Mouse (Mus musculus) olfactory bulb, adult 2 months (tissue): ENCODE results near the gene Zbtb3. TPM values are rescaled to one million over a fixed set of nuclear protein-coding genes. Genes with fewer than 3 reads are reported as not detected.
A peak's percentile ranks its signal among the peaks of the same experiment; 100 is the strongest.

Experiments
- H3K27ac ChIP-seq: fragments of 200-500 bp; 2 replicates; pipeline ENCODE4 v1.5.1; 2012; ENCODE audit warnings: low read depth, low read length; ENCODE audit not compliant: insufficient read depth
- H3K4me1 ChIP-seq: fragments of 200-500 bp; 2 replicates; pipeline ENCODE4 v1.6.1; 2012; ENCODE audit warnings: low read length; ENCODE audit not compliant: control insufficient read depth, insufficient read depth
- H3K4me3 ChIP-seq: fragments of 200-500 bp; 2 replicates; pipeline ENCODE4 v1.5.1; 2012; ENCODE audit warnings: mild to moderate bottlenecking, low read depth, low read length, moderate library complexity; ENCODE audit not compliant: insufficient read depth
- CTCF ChIP-seq: fragments of 200-500 bp; IDR thresholded peaks from 2 replicates; pipeline ENCODE4 v1.5.1; 2012; ENCODE audit warnings: low read depth, mild to moderate bottlenecking, low read length, moderate library complexity; ENCODE audit not compliant: insufficient read depth
- POLR2A ChIP-seq: fragments of 200-500 bp; IDR thresholded peaks from 2 replicates; pipeline ENCODE4 v1.6.1; 2012; ENCODE audit warnings: mild to moderate bottlenecking, low read depth, low read length, moderate library complexity; ENCODE audit not compliant: insufficient read depth
- WGBS: fragments of 180-500 bp; shearing (Covaris S2); methylation state at CpG from one replicate; pipeline ENCODE4 v1.1.7; 2018; 5-methylcytosine and 5-hydroxymethylcytosine counted together
- polyA plus RNA-seq: library from polyadenylated mRNA; stranded (reverse); fragments of >200 nt; gene quantifications from 2 replicates; pipeline ENCODE4 v1.2.4, GENCODE M21; 2012; ENCODE audit warnings: low replicate concordance; ENCODE audit not compliant: missing spikeins, insufficient read depth, insufficient read length

The Zbtb3 gene
- polyA plus RNA-seq, 1 experiment, result not detected

GRCm38 (mm10) chr19:8837251-8837791 lies 35.0 kb downstream of the Zbtb3 start, which contains the start of gene Bscl2:
Bscl2 (plus strand) TSS chr19:8837467.
- Histone ChIP-seq H3K4me3 (peak within 1 kb of the TSS; percentile 56), H3K4me1 (peaks cover 13% of the 10 kb centered on the region), H3K27ac (peak within 1 kb of the TSS; percentile 92)
- TF ChIP-seq CTCF, result peak; percentile 63
- TF ChIP-seq POLR2A, result peak; percentile 53; the same call in 1 of the 2 replicates
- WGBS, result 1% methylated on average over 38 of the region's 38 CpGs

DNA sequence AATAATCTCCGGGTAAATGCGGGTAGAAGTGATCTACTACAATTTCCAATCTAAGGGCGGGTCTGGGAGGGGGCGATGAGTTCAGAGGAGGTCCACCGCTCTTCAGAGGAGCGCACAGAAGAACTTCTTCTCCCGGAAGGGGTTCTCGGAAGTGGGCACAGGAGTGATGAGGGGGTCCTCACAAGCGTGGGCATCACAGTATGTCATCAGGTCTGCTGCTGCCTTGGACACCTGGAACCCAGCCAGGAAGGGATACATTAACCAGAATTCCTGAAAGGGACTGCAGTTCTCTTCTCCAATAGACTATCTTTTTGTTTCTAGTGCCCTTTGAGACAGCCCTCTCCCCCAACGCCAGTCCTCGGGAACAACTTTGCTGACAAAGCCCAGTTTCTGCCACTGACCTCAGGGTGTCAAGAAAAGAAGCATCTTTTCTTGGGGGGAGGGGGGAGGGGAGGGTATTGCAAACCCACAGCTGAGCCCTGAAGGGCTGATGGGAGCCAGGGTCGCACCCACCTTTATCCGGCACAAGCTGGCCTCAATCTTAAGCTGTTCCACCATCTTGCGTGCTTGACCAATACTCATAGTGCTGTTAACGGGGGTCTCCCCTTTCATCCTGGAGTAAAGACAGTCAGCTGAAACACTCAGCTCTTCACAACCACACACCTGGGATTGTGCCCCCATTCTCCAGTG lies 35.8 kb downstream of the Zbtb3 start:
- peaks cover 10% of the 10 kb centered on the region for H3K4me1 ChIP-seq
- peak overlapping the region; percentile 56 for H3K4me3 ChIP-seq
- TF ChIP-seq POLR2A (no peak), CTCF (no peak)
- 2% methylated on average over 15 of the region's 15 CpGs for WGBS
- peak overlapping the region; percentile 92 for H3K27ac ChIP-seq

DNA sequence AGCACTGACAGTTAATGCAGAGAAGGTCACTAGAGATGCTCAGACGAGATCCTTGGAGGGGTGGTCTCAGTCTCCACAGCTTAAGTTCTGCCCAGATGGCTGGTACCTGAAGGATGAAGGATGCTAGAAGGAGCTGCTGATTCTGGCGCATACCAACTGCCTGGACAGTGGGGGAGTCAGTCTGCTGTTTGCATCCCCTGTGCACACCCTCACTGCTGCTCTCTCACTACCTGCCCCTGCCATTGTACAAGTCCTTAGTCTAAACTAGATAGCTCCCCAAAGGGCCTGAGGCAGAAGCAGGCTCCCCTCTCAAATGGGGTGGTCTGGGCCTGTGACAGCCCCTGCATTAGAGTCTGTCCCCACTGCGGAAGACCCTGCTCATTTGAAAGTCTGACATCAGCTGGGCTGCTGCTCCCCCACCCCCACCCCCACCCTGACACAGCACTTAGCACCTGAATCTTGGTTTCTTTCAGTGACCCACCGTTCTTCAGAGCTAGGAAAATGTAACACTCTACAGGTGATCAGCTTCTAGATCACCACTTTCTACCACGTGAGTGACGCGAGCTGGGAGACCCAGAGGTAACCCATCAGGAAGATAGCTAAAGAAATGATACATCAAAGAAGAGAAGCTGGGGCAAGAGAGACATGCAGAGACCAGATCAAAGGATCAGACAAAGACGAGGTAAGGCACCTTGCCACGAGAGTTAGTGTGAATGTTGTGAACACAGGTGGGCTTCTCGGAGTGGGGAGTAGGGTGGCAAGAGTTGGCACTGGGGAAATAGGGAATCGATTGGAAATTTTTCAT lies 37.0 kb downstream of the Zbtb3 start, which contains the start of gene Gng3:
TSS of gene Gng3 (minus strand) at position 92 of the 805 bp plus-strand sequence.
- H3K4me1 ChIP-seq, result peaks cover 10% of the 10 kb centered on the region
- peak within 1 kb of the TSS; percentile 62 for H3K4me3 ChIP-seq
- 19% methylated on average over 11 of the region's 11 CpGs for WGBS
- TF ChIP-seq CTCF (no peak), POLR2A (0 out of 2 replicates have a peak, but pooled peaks have one; percentile 33)
- H3K27ac ChIP-seq, result peak within 1 kb of the TSS; percentile 92

DNA sequence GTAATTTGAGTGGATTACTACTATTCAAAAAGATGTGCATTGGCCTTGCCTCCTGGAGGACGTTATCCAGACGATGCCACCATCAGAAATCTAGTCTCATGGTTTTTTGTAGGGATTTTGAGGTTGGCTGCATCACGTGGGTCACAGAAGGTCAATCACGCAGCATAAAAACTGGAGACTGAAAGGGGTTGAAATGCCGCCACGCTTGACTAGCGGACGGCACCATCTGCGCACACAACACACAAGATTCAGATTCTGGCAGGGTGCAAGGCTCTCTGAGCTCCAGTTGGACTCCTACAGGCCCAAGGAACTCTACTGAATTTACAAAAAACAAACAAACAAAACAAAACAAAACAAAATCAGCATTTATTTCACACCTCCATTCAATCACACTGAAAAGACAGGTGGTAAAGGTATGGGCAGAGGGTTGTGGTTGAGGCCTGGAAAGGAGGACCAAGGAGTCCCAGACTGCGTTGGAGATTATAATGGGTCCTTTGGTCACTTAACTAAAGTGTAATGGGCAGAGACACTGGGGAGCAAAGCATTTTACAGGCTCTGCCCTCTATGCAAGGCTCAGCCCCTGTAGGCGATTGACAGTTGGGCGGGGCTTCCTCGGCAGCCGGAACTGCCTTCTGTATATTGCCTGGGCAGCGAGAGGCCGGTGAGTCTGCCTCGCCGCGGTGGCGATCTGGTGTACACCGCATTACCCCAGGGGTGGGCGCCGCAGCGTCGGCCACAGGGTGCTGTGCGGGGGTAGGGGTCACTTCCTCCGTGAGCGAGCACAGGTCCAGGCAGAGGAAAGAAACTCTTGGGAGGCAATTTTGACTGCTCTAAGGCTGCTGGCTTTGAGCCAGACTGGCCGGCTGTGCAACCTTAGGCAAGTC lies 37.8 kb downstream of the Zbtb3 start:
- no peak for TF ChIP-seq POLR2A
- TF ChIP-seq CTCF, result no peak
- 9% methylated on average over 29 of the region's 29 CpGs for WGBS
- peak overlapping the region; percentile 92 for H3K27ac ChIP-seq
- H3K4me1 ChIP-seq, result peaks cover 10% of the 10 kb centered on the region
- H3K4me3 ChIP-seq, result peak overlapping the region; percentile 62

DNA sequence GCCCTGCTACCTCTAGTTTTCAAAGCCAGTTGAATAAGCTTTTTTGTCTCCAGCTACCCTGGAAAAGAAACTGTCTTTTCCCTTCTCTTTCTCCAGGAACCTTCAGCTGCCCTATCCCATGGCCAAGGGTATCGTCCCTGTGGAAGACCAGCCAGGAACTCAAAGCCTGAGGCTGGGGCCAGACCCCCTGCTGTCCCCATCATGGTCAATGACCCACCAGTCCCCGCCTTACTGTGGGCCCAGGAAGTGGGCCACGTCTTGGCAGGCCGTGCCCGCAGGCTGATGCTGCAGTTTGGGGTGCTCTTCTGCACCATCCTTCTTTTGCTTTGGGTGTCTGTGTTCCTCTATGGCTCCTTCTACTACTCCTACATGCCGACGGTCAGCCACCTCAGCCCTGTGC lies 38.7 kb downstream of the Zbtb3 start:
- Histone ChIP-seq H3K27ac (no peak overlapping the region), H3K4me1 (peaks cover 10% of the 10 kb centered on the region), H3K4me3 (peak overlapping the region; percentile 62)
- no peak for TF ChIP-seq CTCF
- no peak for TF ChIP-seq POLR2A
- 80% methylated on average over 7 of the region's 7 CpGs for WGBS

GRCm38 (mm10) chr19:8842961-8843360 lies 40.6 kb downstream of the Zbtb3 start:
- WGBS, result 90% methylated on average over 6 of the region's 6 CpGs
- peaks cover 10% of the 10 kb centered on the region for H3K4me1 ChIP-seq
- no peak overlapping the region for H3K27ac ChIP-seq
- H3K4me3 ChIP-seq, result no peak overlapping the region
- no peak for TF ChIP-seq CTCF
- no peak for TF ChIP-seq POLR2A

GRCm38 (mm10) chr19:8844371-8845129 lies 42.2 kb downstream of the Zbtb3 start:
- TF ChIP-seq CTCF, result no peak
- no peak for TF ChIP-seq POLR2A
- H3K27ac ChIP-seq, result no peak overlapping the region
- 38% methylated on average over 5 of the region's 5 CpGs for WGBS
- no peak overlapping the region for H3K4me3 ChIP-seq
- peaks cover 10% of the 10 kb centered on the region for H3K4me1 ChIP-seq
